Mouse (Mus musculus) bone marrow, adult 2 months (tissue): ENCODE measurements around the gene Prkd3.

Experiments used
- CTCF ChIP-seq: fragments of 200-500 bp; IDR thresholded peaks from 2 replicates; pipeline ENCODE4 v1.5.1; 2011; ENCODE audit warnings: low read length, control low read depth; ENCODE audit not compliant: control insufficient read depth, insufficient read depth
- POLR2A ChIP-seq: fragments of 200-500 bp; IDR thresholded peaks from 2 replicates; pipeline ENCODE4 v1.6.1; 2011; ENCODE audit warnings: low read depth, mild to moderate bottlenecking, control low read depth, low read length, borderline replicate concordance; ENCODE audit not compliant: control insufficient read depth

DNA sequence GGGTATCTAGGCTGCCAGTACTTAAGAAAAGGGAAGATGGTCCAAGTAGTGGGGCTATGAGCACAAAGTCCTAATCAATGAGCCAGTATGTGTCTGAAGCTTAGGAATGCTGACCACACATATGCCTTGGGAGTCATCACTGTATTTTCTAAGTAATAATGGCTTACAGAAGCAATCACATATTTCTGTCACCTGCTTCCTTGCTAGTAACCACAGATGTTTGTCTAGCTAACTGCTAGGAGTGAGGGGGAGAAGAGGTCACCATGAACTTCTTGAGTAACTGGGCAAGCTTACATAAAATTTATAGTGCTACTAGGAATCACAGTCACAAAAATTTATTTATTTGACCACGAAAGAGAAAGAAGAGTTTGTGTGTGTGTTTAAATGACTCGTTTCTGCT, 22.5 kb downstream of the Prkd3 start:
- no peak for TF ChIP-seq CTCF
- TF ChIP-seq POLR2A, result no peak
